Mouse (Mus musculus) kidney, adult 8-10 months (tissue): ENCODE data around the gene Calcoco2.
A peak's percentile ranks its signal among the peaks of the same experiment; 100 is the strongest.

Experiments
- DNase-seq, 2 experiments: peaks; one replicate each; pipeline ENCODE4 v3.0.0; 2022

Calcoco2 gene

GRCm38 (mm10) chr11:96076221-96077105 is 35.3 kb downstream of the Calcoco2 start:
- DNase-seq = no peak

DNA sequence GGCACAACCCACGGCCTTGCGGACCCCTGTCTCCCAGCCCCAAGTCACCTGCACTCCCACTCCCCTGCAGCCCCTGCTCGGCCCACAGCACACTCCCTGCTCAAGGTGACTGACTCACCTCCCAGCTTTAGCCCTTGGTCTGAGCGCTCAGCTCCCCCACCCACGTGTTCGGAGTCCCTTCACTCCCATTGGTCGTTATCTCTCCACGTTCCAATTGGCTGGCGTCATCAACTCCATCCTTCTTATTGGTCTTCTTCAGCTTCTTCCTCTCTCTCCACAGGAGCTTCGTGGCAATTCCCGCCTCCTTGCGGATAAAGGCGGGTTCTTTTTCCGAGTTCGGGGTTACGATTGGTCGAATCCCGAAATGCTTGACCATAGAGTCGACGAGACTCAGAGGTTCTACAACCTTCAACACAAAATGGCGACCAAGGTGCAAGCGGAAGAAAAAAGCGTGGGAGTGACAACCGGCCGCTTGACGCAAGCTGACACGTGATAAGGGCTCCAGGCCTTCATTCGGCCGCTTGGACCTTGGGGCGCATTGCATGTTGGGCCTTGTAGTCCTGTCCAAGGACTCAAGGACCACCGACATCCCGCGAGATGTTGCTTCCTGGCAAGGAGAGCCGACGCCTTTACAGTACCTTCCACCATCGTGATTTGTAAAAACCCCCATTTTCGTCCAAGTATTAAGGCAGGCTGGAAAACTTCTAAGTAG is 36.1 kb downstream of the Calcoco2 start, which contains the start of gene Atp5g1:
Gene Atp5g1, minus strand, starts transcription at position 162 of the 712 bp plus-strand sequence.
- peak; percentile 99 to 100 for DNase-seq

DNA sequence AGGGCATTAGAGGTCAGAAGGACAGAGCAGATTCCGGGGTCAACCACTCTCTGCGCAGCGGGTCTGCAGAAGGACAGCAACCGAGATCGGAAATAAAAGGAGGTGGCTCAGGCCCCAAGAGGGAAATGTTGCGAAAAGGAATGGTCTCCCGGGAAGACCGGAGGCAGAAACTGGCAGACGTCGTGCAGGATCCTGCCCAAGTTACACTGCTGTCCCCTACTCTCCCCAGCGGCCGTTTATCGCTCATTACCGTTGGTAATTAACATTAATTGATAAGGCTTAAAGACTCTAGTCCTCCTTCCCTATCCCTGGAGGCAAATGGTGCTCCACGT is 36.6 kb downstream of the Calcoco2 start:
- no peak for DNase-seq

DNA sequence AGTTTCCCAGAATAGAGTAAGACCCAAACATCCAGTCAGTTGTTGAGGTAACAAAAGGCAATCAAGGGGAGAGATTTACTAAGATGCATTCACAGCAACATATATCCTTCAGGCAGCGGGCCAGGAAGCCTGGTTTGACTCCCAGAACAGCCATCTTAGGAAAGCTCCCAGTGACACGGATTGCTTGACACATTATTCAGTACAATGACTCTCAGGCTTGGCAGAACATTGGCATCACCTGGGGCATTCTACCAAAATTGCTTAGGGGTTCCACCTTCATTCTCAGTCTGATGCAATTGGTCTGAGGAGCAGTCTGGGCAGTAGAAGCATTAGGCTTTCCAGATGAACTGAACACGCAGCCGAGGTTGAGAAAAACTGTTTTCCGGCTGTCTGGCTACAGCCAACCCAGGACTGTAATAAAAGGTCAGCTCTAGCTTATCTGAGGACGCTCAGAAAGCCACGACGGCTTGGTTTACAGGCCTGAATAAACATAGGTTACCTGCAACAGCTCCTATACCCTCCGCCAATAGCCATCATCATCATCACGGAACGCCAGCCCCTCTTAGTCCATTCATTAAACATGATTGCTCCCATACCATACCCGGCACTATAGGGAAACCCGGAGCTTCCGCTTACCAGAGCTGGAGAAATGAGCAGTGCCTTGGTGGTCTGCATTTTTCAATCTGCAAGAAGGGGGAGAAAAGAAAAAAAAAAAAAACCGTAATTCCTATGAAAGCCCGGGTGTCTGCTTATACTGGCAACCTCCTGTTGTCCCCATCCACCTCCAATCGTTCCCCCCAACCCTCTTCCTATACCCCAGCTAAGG is 37.2 kb downstream of the Calcoco2 start:
- DNase-seq = peak in 1 of 2 experiments; percentile 29

DNA sequence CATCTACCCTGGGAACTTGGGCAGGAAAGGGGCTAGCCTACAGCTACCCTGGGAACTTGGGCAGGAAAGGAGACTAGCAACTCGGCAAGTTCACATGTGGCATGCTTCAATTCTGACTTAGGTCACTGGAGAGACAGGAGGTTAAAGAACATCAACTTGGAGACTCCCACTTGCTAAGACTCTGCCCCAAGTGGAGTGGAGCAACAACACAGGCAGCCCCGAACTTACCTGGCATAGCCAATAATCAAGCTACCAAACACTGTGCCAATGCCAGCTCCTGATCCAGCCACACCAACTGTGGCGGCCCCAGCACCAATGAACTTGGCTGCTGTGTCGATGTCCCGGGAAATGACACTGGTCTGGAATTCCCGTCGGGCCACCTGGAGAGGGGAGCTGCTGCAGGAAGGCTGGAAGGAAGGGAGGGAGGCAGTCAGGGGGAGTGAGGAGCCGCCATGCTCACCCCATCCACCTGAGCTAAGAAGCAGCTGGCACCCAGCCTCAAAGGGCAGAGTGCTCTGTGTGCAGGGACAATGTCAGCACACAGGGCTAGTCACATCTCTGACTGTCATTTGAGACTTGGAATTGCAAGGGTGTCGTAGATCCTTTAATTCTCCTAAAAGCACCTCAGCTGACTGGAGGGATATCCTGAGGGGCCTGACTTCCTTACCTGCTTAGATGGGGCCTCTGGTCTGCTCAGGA is 38.3 kb downstream of the Calcoco2 start:
- DNase-seq = peak in 1 of 2 experiments; percentile 36

DNA sequence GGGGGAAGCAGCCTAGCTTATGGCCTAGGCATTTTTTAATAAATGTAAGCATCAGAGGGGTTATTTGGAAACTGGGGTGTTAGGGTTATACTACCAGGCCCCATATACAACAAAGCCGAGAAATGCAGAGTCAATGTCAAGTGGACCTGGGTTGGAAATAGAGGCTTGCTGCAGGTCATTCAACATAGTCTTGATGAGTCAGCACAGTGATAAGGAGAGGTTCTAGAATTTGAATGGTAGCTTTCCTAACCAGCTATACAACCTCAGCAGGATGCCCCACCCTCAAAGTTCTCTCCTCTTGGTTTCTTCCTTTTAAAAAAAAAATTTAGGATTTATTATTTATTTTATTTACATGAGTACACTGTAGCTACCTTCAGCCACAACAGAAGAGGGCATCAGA is 40.8 kb downstream of the Calcoco2 start:
- no peak for DNase-seq

DNA sequence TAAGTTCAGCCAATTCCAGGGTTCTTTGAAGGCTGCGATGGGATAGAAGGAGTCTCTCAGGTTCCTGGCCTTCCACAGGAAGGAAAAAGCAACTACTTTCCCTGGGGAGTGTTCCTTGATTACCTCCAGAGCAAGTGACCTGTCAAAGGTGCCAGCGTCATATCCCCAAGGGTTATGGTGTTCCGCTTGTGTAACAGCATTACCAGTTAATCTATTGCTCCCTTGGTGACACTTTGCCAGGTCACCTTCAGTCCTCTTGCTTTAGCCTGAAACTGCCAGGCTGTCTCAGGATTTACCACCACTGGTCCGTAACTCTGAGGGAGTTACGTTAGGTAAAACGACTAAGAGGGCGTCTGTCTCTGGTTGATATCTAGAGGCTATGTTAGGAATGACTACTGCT is 41.4 kb downstream of the Calcoco2 start:
- peak in 1 of 2 experiments; percentile 41 for DNase-seq

DNA sequence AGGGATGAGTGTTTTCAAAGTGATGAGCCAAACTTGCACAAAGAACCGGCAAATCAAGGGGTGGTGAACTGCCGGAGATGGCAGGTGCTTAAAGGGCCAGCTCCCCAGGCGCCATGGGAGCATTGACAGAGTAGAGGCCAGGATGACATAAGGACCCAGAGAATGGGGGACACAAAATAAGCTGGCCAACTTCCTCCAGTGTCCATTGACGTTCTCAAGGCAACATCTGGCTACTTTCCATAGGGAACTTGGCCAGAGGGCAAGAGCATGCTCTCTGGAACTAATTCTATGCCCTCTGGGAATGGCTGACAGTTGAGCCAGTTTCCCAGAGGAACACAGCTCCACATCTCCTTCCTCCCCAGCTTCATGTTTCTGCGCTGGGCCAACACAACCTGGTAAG is 43.5 kb downstream of the Calcoco2 start:
- DNase-seq = no peak

GRCm38 (mm10) chr11:96065215-96065911 is 46.4 kb downstream of the Calcoco2 start, which contains the start of gene Ube2z:
Gene Ube2z (minus strand): TSS chr11:96065388.
- DNase-seq = peak; percentile 96 to 97

DNA sequence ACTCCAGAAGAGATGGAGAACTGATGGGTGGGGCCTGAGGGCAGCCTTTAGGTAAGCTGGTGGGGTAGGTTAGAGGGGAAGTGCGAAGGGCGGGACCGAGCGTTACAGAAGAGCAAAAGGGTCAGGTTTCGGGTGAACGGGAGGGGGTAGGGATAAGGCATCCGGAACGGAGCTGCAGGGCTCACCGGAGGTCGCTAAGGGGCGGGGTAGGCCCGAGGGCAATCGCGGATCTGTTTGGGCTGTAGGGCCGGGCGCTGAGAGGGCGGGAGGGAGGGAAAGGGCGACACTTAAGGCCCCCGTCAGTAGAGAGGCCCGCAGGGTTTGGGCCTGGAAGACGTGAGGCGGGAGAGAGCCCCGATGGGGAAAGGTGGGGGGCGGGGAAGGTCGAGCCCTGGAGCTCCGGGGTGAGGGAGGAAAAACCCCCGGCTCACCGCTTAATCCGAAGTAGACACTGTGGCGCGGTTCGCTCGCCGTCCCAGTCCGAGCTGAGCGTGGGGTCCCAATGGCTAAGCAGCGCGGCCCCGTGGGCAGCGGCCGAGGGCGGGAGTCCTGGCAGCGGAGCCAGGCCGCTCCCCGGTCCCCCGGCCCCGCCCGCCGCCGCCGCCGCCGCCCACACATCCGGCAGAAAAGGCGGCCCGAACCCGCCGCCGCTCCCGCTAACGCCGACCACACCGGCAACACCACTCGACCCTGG is 47.1 kb downstream of the Calcoco2 start:
- no peak for DNase-seq

- no peak for DNase-seq
Measured at GRCm38 (mm10) chr11:96058309-96058708, 53.5 kb downstream of the Calcoco2 start.

DNA sequence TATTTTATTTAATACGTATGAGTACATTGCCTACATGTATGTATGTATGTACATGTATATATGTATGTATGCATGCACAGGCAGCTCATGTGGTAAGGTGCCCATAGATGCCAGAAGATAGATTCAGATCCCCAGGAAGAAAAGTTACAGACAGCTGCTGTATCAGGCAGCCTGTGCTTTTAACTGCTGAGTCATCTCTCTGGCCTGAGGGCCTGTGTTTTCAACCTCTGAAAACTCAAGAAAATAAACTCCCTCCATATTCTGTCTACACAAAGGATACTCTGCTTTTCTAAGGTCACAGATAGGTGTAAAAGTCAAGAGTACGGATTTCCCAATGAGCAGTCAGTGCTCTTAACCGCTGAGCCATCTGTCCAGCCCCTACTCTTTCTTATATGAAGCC is 60.9 kb downstream of the Calcoco2 start:
- no peak for DNase-seq

GRCm38 (mm10) chr11:96049939-96050338 is 61.8 kb downstream of the Calcoco2 start:
- no peak for DNase-seq
